Mouse (Mus musculus) heart, postnatal 10 days (tissue): ENCODE results near the gene Neurod4. TPM values are rescaled to one million over a fixed set of nuclear protein-coding genes. Genes with fewer than 3 reads are reported as not detected.
A peak's percentile ranks its signal among the peaks of the same experiment; 100 is the strongest.

Source experiments
- DNase-seq, 2 experiments: peaks; one replicate each; pipeline ENCODE4 v3.0.0; 2021
- intact Hi-C: fragments of 180-260 bp; cut with DNase I; formaldehyde crosslinking; loops from one replicate; pipeline ENCODE4 v1.15.1; 2025
- total RNA-seq, 2 experiments: library from RNA; stranded (reverse); gene quantifications; 2 replicates each; pipeline ENCODE4 v1.2.3; 2021

Gene Neurod4
- total RNA-seq, 2 experiments from 2014 or later = not detected

DNA sequence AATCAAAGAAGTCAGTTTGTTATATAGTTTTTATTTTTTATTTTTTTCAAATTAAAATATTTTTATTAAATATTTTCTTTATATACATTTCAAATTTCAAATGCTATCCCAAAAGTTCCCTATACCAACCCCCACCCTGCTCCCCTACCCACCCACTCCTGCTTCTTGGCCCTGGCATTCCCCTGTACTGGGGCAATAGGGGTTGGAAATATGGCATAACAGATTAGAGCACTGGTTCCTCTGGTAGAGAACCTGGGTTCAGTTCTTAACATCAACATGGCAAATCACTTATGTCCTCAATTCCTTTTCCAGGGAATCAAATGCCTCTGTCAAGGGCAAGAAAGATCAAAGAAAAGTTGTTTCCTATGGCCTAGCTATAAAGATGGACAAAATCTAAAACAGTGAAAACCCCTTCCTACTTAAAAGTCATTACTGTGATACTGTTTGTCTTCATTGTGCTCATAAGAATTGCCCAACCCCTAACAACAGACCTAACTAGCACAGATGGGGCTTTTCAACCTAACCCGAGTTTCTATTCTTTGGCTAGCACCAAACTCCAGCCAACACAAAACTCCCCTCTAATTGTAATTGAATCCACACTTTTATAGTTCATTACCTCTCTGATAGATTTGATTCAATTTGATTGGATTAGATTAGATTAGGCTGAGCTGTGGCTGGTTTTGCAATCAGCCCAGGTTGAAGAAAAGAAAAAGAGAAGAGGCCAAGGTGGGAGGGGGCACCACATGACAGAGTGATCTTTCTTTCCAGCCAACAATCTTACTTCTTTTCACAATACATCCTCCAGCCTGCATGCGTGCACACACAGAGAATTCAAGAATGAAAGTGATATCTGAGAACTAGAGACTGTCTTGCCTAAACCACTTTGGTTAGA lies 41.5 kb downstream of the Neurod4 start:
- intact Hi-C loops = no loop called here
- no peak for DNase-seq

DNA sequence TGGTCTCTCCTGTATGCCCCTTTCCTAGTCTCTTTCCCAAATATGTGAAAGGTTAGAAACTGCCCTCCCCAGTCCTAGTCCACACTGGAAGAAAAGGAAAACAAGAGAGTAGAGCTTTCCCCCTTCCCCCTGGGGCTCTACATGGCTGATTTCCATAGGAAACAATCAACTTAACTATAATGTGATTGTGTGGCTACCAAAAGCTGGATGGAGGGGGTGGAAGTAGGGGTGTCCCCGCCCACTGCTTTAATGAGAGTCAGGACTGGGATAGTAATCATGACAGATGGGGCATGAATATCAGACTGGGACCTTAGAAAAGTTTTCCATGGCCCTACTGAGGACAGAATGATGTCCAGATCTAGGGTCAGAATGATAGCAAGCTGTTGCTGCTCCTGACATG lies 45.5 kb downstream of the Neurod4 start:
- intact Hi-C loops = no loop called here
- DNase-seq = no peak

DNA sequence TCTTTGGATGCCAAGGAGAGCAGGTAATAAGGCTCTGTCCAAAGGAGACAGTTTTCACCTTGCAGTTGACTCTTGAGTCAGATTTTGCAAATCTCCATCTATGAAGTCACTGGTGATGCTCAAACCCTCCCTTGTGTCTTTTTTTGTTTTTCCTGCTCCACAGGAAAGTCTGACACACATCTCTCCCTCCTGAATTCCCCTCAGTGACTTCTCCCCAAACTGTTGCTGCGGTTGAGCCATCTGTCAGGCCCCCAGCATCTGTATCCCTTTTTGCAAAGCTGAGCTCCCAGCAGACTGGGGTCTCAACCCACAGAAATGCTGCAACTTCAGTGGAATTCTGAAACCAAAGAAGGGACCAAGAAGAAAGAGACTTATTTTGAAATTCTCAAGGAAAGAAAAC lies 47.9 kb downstream of the Neurod4 start:
- no peak for DNase-seq
- intact Hi-C loops = no loop called here

DNA sequence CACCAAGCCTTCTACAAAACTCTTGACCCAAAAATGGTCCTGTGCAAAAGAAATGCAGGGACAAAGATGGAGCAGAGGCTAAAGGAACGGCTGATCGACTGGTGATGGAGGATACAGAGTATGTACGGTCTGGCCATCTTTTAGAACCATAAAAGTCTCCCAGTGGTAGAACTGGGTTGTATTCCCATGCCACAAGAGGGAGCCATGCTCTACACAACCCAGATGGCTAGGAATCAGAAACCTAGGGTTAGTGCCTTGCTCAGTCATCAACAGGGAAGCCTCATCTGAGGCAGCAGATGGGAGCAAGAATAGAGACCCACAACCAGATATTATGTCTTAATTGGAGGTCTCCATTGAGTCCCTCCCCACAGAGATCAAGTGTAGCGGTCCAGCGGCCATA lies 50.5 kb downstream of the Neurod4 start:
- intact Hi-C loops = no loop called here
- DNase-seq = no peak

DNA sequence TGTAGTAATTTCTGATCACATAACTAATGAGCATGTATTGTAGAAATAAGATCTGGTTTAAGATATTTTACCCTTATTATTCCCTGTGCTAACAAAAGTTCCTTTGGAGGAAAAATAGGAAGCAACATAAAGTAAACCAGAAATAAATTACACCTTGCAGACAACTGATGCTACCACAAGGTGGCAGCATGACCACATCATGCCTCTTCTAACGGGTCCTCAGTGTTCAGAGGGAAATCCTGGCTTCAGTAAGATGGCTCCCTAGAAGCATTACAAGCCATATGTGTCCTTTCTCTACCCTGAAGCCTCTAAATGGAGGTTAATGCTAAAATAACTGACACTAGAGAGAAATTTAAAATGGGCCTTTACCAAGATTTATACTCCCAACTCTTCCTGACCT lies 51.8 kb downstream of the Neurod4 start:
- intact Hi-C loops = loop anchor here (1.0 kb wide), 1 partner anchor 70 kb away; no protein-coding TSS in a partner anchor
- peak; percentile 31 to 47 for DNase-seq

DNA sequence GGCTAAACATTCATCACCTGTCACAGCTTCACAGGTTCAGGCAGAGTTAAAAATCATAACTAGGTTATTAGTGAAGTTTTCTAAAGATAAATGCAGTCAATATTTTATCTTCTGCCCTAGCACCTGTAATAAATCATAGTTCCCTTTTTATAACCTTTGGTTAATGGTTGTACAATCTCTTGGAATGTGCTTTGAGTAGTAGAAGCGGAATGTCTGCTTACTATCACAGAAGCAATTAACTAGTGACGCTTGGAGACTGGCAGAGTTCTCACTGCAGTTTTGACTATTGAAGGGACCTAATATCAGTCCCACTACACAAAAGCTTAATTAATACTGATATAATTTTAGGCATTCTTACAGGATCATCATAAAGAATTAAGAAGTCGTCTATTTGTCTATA lies 55.0 kb downstream of the Neurod4 start:
- intact Hi-C loops = no loop called here
- DNase-seq = no peak

Other genes starting within 250 kb of the Neurod4 start
- gene Olfr821, start 249.9 kb downstream of the Neurod4 start, total RNA-seq = not detected
- not detected for gene Olfr822, start 209.0 kb downstream of the Neurod4 start, total RNA-seq
- gene Olfr823, start 164.9 kb downstream of the Neurod4 start, total RNA-seq = not detected
- not detected for gene Olfr824, start 150.2 kb downstream of the Neurod4 start, total RNA-seq
- not detected for gene Olfr825, start 113.5 kb downstream of the Neurod4 start, total RNA-seq
- not detected for gene Olfr826, start 96.1 kb downstream of the Neurod4 start, total RNA-seq
- not detected for gene Olfr827, start 65.8 kb downstream of the Neurod4 start, total RNA-seq
- under 1 TPM; 0.40 to 0.72 TPM for gene Tespa1, start 42.6 kb upstream of the Neurod4 start, total RNA-seq
- not detected for gene Vmn2r84, start 114.1 kb upstream of the Neurod4 start, total RNA-seq
- not detected for gene Vmn2r85, start 149.5 kb upstream of the Neurod4 start, total RNA-seq
- gene Vmn2r86, start 175.8 kb upstream of the Neurod4 start, total RNA-seq = not detected
- not detected for gene Vmn2r87, start 217.2 kb upstream of the Neurod4 start, total RNA-seq